Mouse (Mus musculus) hindbrain, embryonic 16.5 days (tissue): ENCODE data around the gene Hoxc5. TPM values are rescaled to one million over a fixed set of nuclear protein-coding genes. Genes with fewer than 3 reads are reported as not detected.

Source experiments
- ATAC-seq: fragments of 200-750 bp; cut with Nextera tagmentation; 2 replicates; pipeline ENCODE4 v1.8.0; 2017; ENCODE audit warnings: moderate TSS enrichment, moderate library complexity
- H3K27ac ChIP-seq: fragments of 300-500 bp; sonication (generic); 2 replicates; pipeline ENCODE4 v1.5.1; 2014; ENCODE audit warnings: low read depth, mild to moderate bottlenecking, control low read depth, low read length, moderate library complexity
- H3K27me3 ChIP-seq: fragments of 300-500 bp; sonication (generic); replicated peaks from 2 replicates; pipeline ENCODE4 v1.6.1; 2014; ENCODE audit warnings: low read length; ENCODE audit not compliant: control insufficient read depth, insufficient read depth
- H3K36me3 ChIP-seq: fragments of 300-500 bp; sonication (generic); 2 replicates; pipeline ENCODE4 v1.6.1; 2014; ENCODE audit warnings: mild to moderate bottlenecking, low read length, moderate library complexity, mixed read lengths; ENCODE audit not compliant: control insufficient read depth, insufficient read depth
- H3K4me1 ChIP-seq: fragments of 300-500 bp; sonication (generic); 2 replicates; pipeline ENCODE4 v1.6.1; 2014; ENCODE audit warnings: low read depth, low read length; ENCODE audit not compliant: control insufficient read depth, insufficient read depth
- H3K4me2 ChIP-seq: fragments of 300-500 bp; sonication (generic); 2 replicates; pipeline ENCODE4 v1.6.1; 2014; ENCODE audit warnings: mild to moderate bottlenecking, low read length, control low read depth, moderate library complexity
- H3K4me3 ChIP-seq: fragments of 300-500 bp; sonication (generic); 2 replicates; pipeline ENCODE4 v1.5.1; 2014; ENCODE audit warnings: mild to moderate bottlenecking, low read length, control low read depth, moderate library complexity
- H3K9ac ChIP-seq: fragments of 300-500 bp; sonication (generic); 2 replicates; pipeline ENCODE4 v1.6.1; 2014; ENCODE audit warnings: low read depth, mild to moderate bottlenecking, control low read depth, low read length, moderate library complexity
- H3K9me3 ChIP-seq: fragments of 300-500 bp; sonication (generic); 2 replicates; pipeline ENCODE4 v1.6.1; 2014; ENCODE audit warnings: mild to moderate bottlenecking, low read length, moderate library complexity; ENCODE audit not compliant: control insufficient read depth
- WGBS: fragments of 180-500 bp; shearing (Covaris S2); extraction: QIAGEN DNeasy Blood & Tissue Kit; methylation state at CpG from one replicate; pipeline ENCODE4 v1.1.7; 2014; 5-methylcytosine and 5-hydroxymethylcytosine counted together
- polyA plus RNA-seq: library from polyadenylated mRNA; unstranded; fragments of >200 nt; fragmentation: Nextera tagmentation; extraction: Ambion mirVana; gene quantifications from 2 replicates; pipeline ENCODE4 v1.2.1, GENCODE M21; 2015

Gene Hoxc5
- polyA plus RNA-seq, 1 experiment from 2014 or later = 19.1 TPM

GRCm38 (mm10) chr15:102943468-102943813 lies 23.8 kb upstream of the Hoxc5 start:
- Histone ChIP-seq H3K9me3 (no peaks in the 10 kb centered on the region), H3K9ac (no peak overlapping the region), H3K27me3 (peaks cover 87% of the 10 kb centered on the region), H3K27ac (no peak overlapping the region), H3K4me3 (no peak overlapping the region), H3K4me2 (no peak overlapping the region), H3K4me1 (peaks cover 3% of the 10 kb centered on the region; the same call in 1 of the 2 replicates), H3K36me3 (no peaks in the 10 kb centered on the region)
- 3% methylated on average over 5 of the region's 5 CpGs for WGBS
- no peak for ATAC-seq

- Histone ChIP-seq H3K4me2 (no peak overlapping the region), H3K9me3 (no peaks in the 10 kb centered on the region), H3K4me1 (peaks cover 3% of the 10 kb centered on the region; the same call in 1 of the 2 replicates), H3K27me3 (peaks cover 84% of the 10 kb centered on the region), H3K4me3 (no peak overlapping the region), H3K36me3 (no peaks in the 10 kb centered on the region), H3K9ac (no peak overlapping the region), H3K27ac (no peak overlapping the region)
- 6% methylated on average over 22 of the region's 22 CpGs for WGBS
- no peak for ATAC-seq
Measured at GRCm38 (mm10) chr15:102945185-102946077, 21.8 kb upstream of the Hoxc5 start.

GRCm38 (mm10) chr15:102947276-102947675 lies 20.0 kb upstream of the Hoxc5 start:
- H3K9ac ChIP-seq = no peak overlapping the region
- WGBS = 2% methylated on average over 9 of the region's 9 CpGs
- H3K36me3 ChIP-seq = no peaks in the 10 kb centered on the region
- no peak for ATAC-seq
- peaks cover 3% of the 10 kb centered on the region; the same call in 1 of the 2 replicates for H3K4me1 ChIP-seq
- no peaks in the 10 kb centered on the region for H3K9me3 ChIP-seq
- no peak overlapping the region for H3K27ac ChIP-seq
- no peak overlapping the region for H3K4me3 ChIP-seq
- H3K4me2 ChIP-seq = no peak overlapping the region
- peaks cover 85% of the 10 kb centered on the region for H3K27me3 ChIP-seq

- no peak overlapping the region for H3K9ac ChIP-seq
- H3K4me2 ChIP-seq = no peak overlapping the region
- H3K27ac ChIP-seq = no peak overlapping the region
- peaks cover 85% of the 10 kb centered on the region for H3K27me3 ChIP-seq
- H3K9me3 ChIP-seq = no peaks in the 10 kb centered on the region
- ATAC-seq = no peak
- no peaks in the 10 kb centered on the region for H3K36me3 ChIP-seq
- WGBS = 12% methylated on average over 2 of the region's 2 CpGs
- no peak overlapping the region for H3K4me3 ChIP-seq
- H3K4me1 ChIP-seq = no peaks in the 10 kb centered on the region
Measured at GRCm38 (mm10) chr15:102948842-102949241, 18.4 kb upstream of the Hoxc5 start.

- Histone ChIP-seq H3K4me3 (no peak overlapping the region), H3K27me3 (peaks cover 79% of the 10 kb centered on the region), H3K4me2 (no peak overlapping the region), H3K36me3 (no peaks in the 10 kb centered on the region), H3K27ac (no peak overlapping the region), H3K9ac (no peak overlapping the region), H3K9me3 (no peaks in the 10 kb centered on the region), H3K4me1 (no peaks in the 10 kb centered on the region)
- 2% methylated on average over 20 of the region's 20 CpGs for WGBS
- no peak for ATAC-seq
Measured at GRCm38 (mm10) chr15:102949696-102950095, 17.5 kb upstream of the Hoxc5 start.

GRCm38 (mm10) chr15:102950877-102951276 lies 16.4 kb upstream of the Hoxc5 start:
- Histone ChIP-seq H3K4me1 (no peaks in the 10 kb centered on the region; the same call in 1 of the 2 replicates), H3K27ac (no peak overlapping the region), H3K9me3 (no peaks in the 10 kb centered on the region), H3K4me2 (no peak overlapping the region), H3K27me3 (peaks cover 78% of the 10 kb centered on the region), H3K36me3 (no peaks in the 10 kb centered on the region), H3K4me3 (no peak overlapping the region), H3K9ac (no peak overlapping the region)
- ATAC-seq = no peak
- 13% methylated on average over 2 of the region's 2 CpGs for WGBS

- peaks cover 78% of the 10 kb centered on the region for H3K27me3 ChIP-seq
- WGBS = 2% methylated on average over 6 of the region's 6 CpGs
- H3K9me3 ChIP-seq = no peaks in the 10 kb centered on the region
- H3K27ac ChIP-seq = no peak overlapping the region
- no peak for ATAC-seq
- no peaks in the 10 kb centered on the region for H3K36me3 ChIP-seq
- no peaks in the 10 kb centered on the region; the same call in 1 of the 2 replicates for H3K4me1 ChIP-seq
- no peak overlapping the region for H3K4me3 ChIP-seq
- H3K9ac ChIP-seq = no peak overlapping the region
- H3K4me2 ChIP-seq = no peak overlapping the region
Measured at GRCm38 (mm10) chr15:102953561-102953960, 13.7 kb upstream of the Hoxc5 start.

GRCm38 (mm10) chr15:102954192-102955006 lies 12.8 kb upstream of the Hoxc5 start, which contains the start of gene Hoxc11:
Gene Hoxc11 (plus strand): TSS chr15:102954427.
- H3K36me3 ChIP-seq = no peaks in the 10 kb centered on the region
- under 1% methylated on average over 57 of the region's 57 CpGs for whole genome bisulfite sequencing
- no peaks in the 10 kb centered on the region; the same call in 1 of the 2 replicates for H3K4me1 ChIP-seq
- peaks cover 77% of the 10 kb centered on the region for H3K27me3 ChIP-seq
- H3K9ac ChIP-seq = no peak within 1 kb of the TSS
- no peak within 1 kb of the TSS for H3K4me3 ChIP-seq
- ATAC-seq = no peak
- H3K9me3 ChIP-seq = no peaks in the 10 kb centered on the region
- no peak within 1 kb of the TSS for H3K4me2 ChIP-seq
- H3K27ac ChIP-seq = no peak within 1 kb of the TSS

GRCm38 (mm10) chr15:102955007-102955382 lies 12.2 kb upstream of the Hoxc5 start:
- no peak overlapping the region for H3K9ac ChIP-seq
- H3K36me3 ChIP-seq = no peaks in the 10 kb centered on the region
- no peak overlapping the region for H3K4me2 ChIP-seq
- ATAC-seq = no peak
- under 1% methylated on average over 27 of the region's 28 CpGs for WGBS
- H3K27ac ChIP-seq = no peak overlapping the region
- H3K4me1 ChIP-seq = no peaks in the 10 kb centered on the region; the same call in 1 of the 2 replicates
- H3K4me3 ChIP-seq = no peak overlapping the region
- H3K27me3 ChIP-seq = peaks cover 77% of the 10 kb centered on the region
- no peaks in the 10 kb centered on the region for H3K9me3 ChIP-seq
